Mouse (Mus musculus): ENCODE measurements around the gene Naf1.

Naf1 gene

DNA sequence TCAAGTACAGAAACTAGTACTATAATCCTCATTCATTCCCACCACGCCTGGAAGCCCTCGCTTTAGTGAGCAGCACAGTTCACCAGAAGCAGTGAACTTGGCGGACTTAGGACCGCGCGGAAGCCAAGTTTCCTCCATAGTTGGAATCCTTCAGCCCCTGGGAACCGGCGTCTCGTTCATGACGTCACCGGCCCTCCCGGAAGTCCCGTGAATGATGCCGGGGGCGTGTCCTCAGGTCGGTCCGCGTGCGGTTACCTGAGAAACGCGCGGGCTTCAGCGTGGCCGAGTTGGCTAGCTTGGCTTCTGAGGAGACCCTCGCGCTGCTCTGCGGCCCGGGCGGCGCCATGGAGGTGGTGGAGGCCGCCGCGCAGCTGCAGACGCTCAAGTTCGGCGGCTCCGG lies at the start of gene Naf1:
Gene Naf1 (plus strand): TSS at position 195 of the 400 bp plus-strand sequence.
- peak; percentile 91 for DNase-seq (ENCODE audit: extremely low read depth, insufficient read length, low spot score)

- DNase-seq (ENCODE audit: extremely low read depth, insufficient read length, low spot score): peak; percentile 63
These were observed 1.0 kb downstream of the Naf1 start for GRCm38 (mm10) chr8:66860921-66861588.

GRCm38 (mm10) chr8:66861589-66862500 lies 1.8 kb downstream of the Naf1 start:
- DNase-seq (ENCODE audit: extremely low read depth, insufficient read length, low spot score): no peak

DNA sequence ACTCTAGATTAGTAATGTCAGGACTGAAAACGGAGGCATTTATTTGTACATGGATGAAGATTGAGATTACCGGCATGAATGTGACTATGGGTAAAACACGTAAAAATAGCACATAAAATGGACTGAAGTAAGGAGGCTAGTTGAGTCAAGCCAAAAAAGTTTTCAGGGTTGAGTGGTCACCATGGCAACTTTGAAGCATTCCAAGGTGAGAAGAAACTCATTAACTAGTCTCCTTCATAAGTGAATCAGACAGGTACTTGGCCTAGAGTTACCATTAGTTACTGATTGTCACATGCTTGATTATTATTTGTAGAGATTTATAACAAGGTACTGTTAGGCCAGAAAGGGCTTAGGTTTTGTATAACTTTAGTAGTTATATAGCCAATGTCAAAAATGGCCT lies 3.7 kb downstream of the Naf1 start:
- DNase-seq (ENCODE audit: extremely low read depth, insufficient read length, low spot score): no peak

GRCm38 (mm10) chr8:66865120-66865519 lies 5.1 kb downstream of the Naf1 start:
- no peak for DNase-seq (ENCODE audit: extremely low read depth, insufficient read length, low spot score)

DNA sequence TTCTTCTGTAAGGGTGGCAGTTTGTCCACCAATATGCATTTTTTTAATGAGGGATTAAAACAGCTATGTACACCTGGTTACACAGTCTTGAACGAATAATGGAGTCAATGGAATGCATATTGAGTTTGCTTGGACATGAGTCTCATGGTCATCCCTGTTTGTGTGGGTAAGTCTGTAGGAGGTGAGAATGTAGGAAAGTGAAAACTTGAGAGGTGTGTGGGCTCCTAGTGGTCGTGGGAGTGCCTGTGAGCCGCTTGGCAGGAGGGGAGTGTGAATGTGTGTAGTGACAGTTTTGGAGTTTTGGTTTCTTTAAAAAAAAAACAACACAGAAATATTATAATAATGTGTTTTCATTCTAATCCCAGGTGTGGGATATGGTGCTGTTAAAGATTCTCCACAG lies 7.7 kb downstream of the Naf1 start:
- no peak for DNase-seq (ENCODE audit: extremely low read depth, insufficient read length, low spot score)

GRCm38 (mm10) chr8:66869211-66869932 lies 9.4 kb downstream of the Naf1 start:
- no peak for DNase-seq (ENCODE audit: extremely low read depth, insufficient read length, low spot score)

DNA sequence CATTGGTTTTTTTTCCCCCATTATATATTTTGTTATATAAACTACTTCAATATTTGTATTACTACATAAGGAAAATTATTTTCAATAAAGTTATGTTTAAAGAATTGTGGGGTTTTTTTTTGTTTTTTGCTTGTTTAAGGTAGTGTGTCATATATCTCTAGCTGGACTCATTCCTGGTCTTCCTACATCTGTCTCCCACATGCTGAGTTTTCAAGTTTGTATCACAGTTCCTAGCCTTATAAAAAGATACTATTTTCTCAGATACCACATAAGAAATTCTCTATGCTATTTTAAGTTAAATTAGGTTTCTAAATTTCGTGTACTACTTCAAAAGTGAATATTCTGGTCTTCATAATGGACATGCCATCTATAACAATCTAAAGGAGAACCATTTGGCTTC lies 23.8 kb downstream of the Naf1 start:
- DNase-seq (ENCODE audit: extremely low read depth, insufficient read length, low spot score): no peak

- no peak for DNase-seq (ENCODE audit: extremely low read depth, insufficient read length, low spot score)
These were observed 31.9 kb downstream of the Naf1 start for GRCm38 (mm10) chr8:66891879-66892278.

GRCm38 (mm10) chr8:66905000-66905399 lies 45.0 kb downstream of the Naf1 start:
- DNase-seq (ENCODE audit: extremely low read depth, insufficient read length, low spot score): no peak

DNA sequence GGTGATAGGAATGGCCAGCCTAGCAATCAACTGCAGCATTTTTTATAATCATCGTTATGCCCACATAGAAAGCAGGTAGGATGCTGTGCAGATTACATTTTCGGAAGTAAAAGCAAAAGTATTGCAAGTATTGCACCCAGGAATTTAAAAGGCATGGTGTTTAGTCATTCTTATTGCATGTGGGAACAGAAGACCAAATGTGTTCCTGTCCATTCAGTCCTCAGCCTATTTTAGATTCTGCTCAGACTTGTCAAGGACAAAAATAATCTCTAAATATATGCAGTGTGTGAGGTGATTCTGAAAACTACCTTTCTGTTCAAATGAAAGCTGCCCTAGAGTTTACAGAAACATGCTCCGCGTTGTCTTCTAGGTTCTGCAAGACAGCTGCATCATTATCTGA lies 45.5 kb downstream of the Naf1 start:
- no peak for DNase-seq (ENCODE audit: extremely low read depth, insufficient read length, low spot score)

GRCm38 (mm10) chr8:66906116-66906515 lies 46.1 kb downstream of the Naf1 start:
- peak; percentile 9 for DNase-seq (ENCODE audit: extremely low read depth, insufficient read length, low spot score)

DNA sequence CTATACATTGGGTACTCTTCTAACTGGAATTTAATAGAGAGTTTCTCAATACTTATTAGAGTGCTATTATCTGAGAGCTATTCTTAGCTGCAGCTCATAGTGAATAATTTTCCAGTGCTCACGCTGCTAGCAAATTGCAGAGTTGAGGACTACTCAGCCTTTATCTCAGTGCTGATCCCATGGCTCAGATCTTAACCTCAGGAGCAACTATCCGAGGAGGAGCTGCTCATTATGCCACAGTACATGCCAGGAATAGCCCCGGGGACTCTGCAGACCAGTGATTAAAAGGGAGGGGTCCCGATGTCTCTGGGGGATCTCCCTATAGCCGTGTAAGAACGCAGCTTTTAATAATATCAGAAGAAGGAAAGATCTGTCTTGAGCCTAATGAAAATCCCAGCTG lies 50.7 kb downstream of the Naf1 start:
- DNase-seq (ENCODE audit: extremely low read depth, insufficient read length, low spot score): no peak

DNA sequence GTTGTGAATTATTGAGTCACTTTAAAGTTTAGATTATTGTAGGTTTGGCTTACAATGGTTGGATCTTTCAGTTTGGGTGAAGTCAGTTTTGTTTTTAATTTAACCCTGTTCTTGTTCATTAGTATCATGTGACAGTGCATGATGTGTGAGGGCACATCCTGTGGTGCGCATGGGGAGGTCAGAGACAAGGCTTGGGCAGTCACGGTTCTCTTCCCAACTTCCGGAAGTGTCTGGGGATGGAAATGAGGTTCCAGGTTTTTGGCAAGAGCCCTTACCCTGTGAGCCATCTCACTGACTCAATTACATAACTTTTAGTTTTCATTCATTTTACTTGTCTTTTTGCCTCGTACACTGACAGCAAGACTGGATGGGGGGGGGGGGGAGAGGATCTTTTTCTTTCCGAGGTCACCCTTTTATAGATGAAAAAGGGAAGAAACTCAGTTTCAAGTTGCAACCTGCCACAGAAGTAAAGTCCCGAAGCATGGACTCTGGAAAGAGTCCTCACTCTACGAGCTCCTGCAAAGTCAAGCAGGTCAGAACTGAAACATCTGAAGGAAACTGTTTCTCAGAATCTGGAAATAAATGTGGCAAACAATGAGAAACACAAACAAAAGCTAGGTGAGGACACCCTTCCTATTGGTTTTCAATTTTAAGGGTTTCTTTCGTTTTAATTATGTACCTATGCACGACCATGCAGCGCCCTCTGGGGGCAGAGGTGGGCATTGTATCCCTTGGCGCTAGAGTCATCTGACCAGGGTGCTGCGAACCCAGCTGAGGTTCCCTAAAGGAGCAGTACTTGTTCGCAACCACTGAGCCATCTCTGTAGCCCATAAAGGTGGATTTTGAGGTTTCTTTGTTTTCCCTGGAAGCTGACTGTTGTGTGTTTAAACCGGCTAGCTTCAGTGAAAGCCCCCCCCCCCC lies 53.9 kb downstream of the Naf1 start:
- DNase-seq (ENCODE audit: extremely low read depth, insufficient read length, low spot score): peak; percentile 19

GRCm38 (mm10) chr8:66916056-66916455 lies 56.0 kb downstream of the Naf1 start:
- no peak for DNase-seq (ENCODE audit: extremely low read depth, insufficient read length, low spot score)

DNA sequence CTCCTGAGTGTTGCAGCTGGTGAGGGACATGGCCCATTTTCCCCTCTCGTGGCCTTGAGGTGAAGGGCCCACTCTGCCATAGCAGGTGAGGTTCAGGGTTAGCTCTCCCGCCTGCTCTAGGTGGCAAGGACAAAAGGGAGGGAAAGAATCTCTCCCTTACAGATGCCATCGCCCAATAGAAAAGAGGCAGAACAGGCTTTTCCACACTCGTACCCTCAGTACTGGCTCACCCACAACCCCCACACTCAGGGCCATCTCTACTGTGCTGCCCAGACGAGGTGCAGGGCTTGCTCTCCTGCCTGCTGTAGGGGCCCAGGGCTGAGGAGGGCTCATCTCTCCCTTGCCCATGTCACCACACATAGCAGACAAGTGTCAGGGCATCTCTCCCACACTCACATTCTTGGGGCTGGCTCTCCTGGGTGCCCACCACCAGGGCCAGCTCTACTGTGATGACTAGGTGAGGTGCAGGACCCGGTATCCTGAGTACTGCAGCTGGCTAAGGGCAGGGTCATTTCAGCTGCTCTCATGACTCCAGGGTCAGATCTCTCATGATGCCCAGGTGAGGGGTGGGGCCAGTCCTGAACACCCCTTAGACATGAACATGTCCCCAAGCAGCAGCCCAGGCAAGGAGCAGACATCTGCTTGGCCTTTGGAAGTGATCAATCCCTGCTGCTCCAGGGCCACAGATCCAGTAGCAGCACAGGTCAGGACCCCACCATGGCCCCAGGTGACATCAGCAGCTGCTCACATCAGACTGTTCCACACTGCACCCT lies 57.9 kb downstream of the Naf1 start:
- no peak for DNase-seq (ENCODE audit: extremely low read depth, insufficient read length, low spot score)

DNA sequence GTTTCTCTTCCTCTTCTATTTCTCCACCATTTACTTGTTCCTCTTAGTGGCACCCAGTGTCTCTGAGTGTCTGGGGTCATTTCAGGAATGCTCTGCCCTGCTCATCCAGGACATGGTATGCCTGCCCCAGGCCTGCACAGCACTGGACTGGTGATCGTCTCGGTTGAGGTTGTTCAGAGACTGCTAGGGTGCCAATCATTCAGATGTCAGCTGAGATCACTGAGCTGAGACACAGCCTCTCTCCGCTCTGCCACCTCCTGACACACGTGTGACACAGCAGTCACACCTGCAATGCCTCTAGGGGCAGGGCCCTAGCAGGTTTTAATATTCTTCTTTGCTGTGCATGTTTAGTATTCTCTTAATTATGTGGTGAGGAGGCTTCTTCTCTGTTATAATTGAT lies 58.5 kb downstream of the Naf1 start:
- no peak for DNase-seq (ENCODE audit: extremely low read depth, insufficient read length, low spot score)

- DNase-seq (ENCODE audit: extremely low read depth, insufficient read length, low spot score): peak; percentile 27
These were observed 73.7 kb downstream of the Naf1 start for GRCm38 (mm10) chr8:66933746-66934145.

DNA sequence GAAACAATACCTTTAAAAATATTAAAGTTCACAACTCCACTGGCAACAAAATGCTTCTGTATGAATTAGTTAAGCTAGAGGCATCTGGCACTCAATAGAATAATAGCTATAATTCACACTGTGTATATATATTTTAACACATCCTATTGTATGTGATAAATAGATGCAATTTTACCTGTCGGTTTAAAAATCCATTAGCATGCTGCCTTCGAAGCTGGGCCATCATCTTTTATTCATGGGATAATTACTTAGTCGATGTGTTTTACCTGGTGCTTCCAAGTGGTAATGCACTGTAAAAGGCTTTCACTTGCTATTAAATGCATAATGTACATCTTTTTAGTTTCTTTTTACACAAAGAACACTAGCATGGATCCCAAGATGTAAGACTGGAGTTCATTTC lies 76.2 kb downstream of the Naf1 start:
- DNase-seq (ENCODE audit: extremely low read depth, insufficient read length, low spot score): no peak

Measured in 3134 (cell line).